Mouse (Mus musculus) limb, embryonic 11.5 days (tissue): Measurements from ENCODE around the gene Glmn. TPM values are rescaled to one million over a fixed set of nuclear protein-coding genes. Genes with fewer than 3 reads are reported as not detected.

Experiments used
- ATAC-seq: fragments of 200-750 bp; cut with Nextera tagmentation; 2 replicates; pipeline ENCODE4 v1.8.0; 2017; ENCODE audit warnings: low read depth; ENCODE audit not compliant: insufficient number of reproducible peaks, low FRiP score, low TSS enrichment
- DNase-seq: peaks from one replicate; pipeline ENCODE4 v3.0.0-alpha.2; 2015; ENCODE audit warnings: low spot score
- H3K27ac ChIP-seq: fragments of 300-500 bp; sonication (generic); replicated peaks from 2 replicates; pipeline ENCODE4 v1.5.1; 2014; ENCODE audit warnings: low read depth, mild to moderate bottlenecking, low read length
- H3K27me3 ChIP-seq: fragments of 300-500 bp; sonication (generic); 2 replicates; pipeline ENCODE4 v1.6.1; 2014; ENCODE audit warnings: mild to moderate bottlenecking, low read length, mixed read lengths; ENCODE audit not compliant: control insufficient read depth, insufficient read depth
- H3K36me3 ChIP-seq: fragments of 300-500 bp; sonication (generic); 2 replicates; pipeline ENCODE4 v1.6.1; 2014; ENCODE audit warnings: mild to moderate bottlenecking, low read length, moderate library complexity, mixed read lengths; ENCODE audit not compliant: control insufficient read depth, insufficient read depth
- H3K4me1 ChIP-seq: fragments of 300-500 bp; sonication (generic); 2 replicates; pipeline ENCODE4 v1.6.1; 2014; ENCODE audit warnings: low read length, mixed read lengths; ENCODE audit not compliant: control insufficient read depth, insufficient read depth
- H3K4me2 ChIP-seq: fragments of 300-500 bp; sonication (generic); 2 replicates; pipeline ENCODE4 v1.6.1; 2014; ENCODE audit warnings: low read depth, mild to moderate bottlenecking, moderate library complexity; ENCODE audit not compliant: severe bottlenecking
- H3K4me3 ChIP-seq: fragments of 300-500 bp; sonication (generic); 2 replicates; pipeline ENCODE4 v1.5.1; 2014; ENCODE audit warnings: low read depth, low read length
- H3K9ac ChIP-seq: fragments of 300-500 bp; sonication (generic); 2 replicates; pipeline ENCODE4 v1.6.1; 2014; ENCODE audit warnings: mild to moderate bottlenecking, low read length
- H3K9me3 ChIP-seq: fragments of 300-500 bp; sonication (generic); 2 replicates; pipeline ENCODE4 v1.6.1; 2016; ENCODE audit warnings: low read length; ENCODE audit not compliant: control insufficient read depth
- WGBS: fragments of 180-500 bp; shearing (Covaris S2); extraction: QIAGEN DNeasy Blood & Tissue Kit; methylation state at CpG from one replicate; pipeline ENCODE4 v1.1.7; 2014; 5-methylcytosine and 5-hydroxymethylcytosine counted together
- polyA plus RNA-seq: library from polyadenylated mRNA; unstranded; fragments of >200 nt; fragmentation: Nextera tagmentation; extraction: Ambion mirVana; gene quantifications from 2 replicates; pipeline ENCODE4 v1.2.1, GENCODE M21; 2014

Glmn gene
- polyA plus RNA-seq, 1 experiment from 2014 or later, result 42.5 TPM

DNA sequence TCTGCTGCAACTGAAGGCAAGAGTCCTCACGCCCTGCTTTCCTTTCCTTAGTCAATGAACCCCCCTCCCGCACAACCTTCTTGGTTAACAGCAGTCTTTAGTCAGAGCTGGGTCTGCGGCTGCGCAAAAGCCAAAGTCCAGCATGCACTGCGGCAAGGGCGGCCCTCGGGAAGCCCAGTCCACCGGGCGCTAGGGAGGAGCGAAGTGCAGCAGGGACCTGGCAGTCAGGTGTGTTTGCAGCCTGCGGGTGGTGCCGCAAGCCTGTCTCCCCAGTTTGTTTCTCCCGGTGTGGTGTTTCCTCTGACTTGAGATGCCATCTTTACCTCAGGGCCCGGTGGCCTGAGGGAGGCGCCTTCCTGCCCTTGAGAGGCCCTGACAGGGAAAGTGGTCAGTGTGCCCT lies 63.1 kb downstream of the Glmn start, which contains the start of gene 1700028K03Rik:
Gene 1700028K03Rik (plus strand): TSS at position 129 of the 400 bp plus-strand sequence.
- WGBS, result 73% methylated on average over 15 of the region's 15 CpGs

GRCm38 (mm10) chr5:107533590-107533989 lies 64.1 kb downstream of the Glmn start:
- ATAC-seq, result no peak

More for the DNA sequence above, 63.1 kb downstream of the Glmn start, which contains the start of gene 1700028K03Rik:
- Histone ChIP-seq H3K9ac (no peak within 1 kb of the TSS), H3K4me2 (no peak within 1 kb of the TSS), H3K4me3 (no peak within 1 kb of the TSS), H3K36me3 (no peaks in the 10 kb centered on the region), H3K4me1 (no peaks in the 10 kb centered on the region), H3K27me3 (no peaks in the 10 kb centered on the region), H3K9me3 (no peaks in the 10 kb centered on the region), H3K27ac (no peak within 1 kb of the TSS)
- ATAC-seq (no peak), DNase-seq (no peak)

DNA sequence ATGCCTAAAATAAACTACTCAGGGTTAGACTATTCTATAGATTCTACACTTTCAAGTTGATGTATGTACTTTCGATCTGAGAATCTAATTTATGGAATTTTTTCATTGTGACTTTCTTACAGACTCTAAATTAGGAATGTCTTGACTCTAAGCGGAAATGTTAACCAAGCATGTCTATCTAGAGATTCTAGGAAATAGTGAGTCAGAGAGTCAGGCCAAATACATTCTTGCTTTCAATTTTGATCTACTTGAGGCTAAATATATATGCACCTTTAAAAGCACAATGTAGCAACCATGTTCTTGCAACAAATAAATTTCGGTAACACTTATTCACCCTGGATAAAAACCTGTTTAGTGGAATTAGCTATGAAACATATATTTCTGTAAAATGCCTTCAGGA lies 68.8 kb downstream of the Glmn start:
- no peaks in the 10 kb centered on the region for H3K27me3 ChIP-seq
- ATAC-seq, result no peak

More at GRCm38 (mm10) chr5:107533590-107533989, 64.1 kb downstream of the Glmn start:
- H3K4me2 ChIP-seq, result no peak overlapping the region
- no peak overlapping the region for H3K9ac ChIP-seq
- H3K9me3 ChIP-seq, result no peaks in the 10 kb centered on the region
- H3K27me3 ChIP-seq, result no peaks in the 10 kb centered on the region
- DNase-seq, result no peak
- WGBS, result 74% methylated on average over 2 of the region's 2 CpGs
- H3K4me1 ChIP-seq, result no peaks in the 10 kb centered on the region
- no peaks in the 10 kb centered on the region for H3K36me3 ChIP-seq
- H3K4me3 ChIP-seq, result no peak overlapping the region
- H3K27ac ChIP-seq, result no peak overlapping the region

DNA sequence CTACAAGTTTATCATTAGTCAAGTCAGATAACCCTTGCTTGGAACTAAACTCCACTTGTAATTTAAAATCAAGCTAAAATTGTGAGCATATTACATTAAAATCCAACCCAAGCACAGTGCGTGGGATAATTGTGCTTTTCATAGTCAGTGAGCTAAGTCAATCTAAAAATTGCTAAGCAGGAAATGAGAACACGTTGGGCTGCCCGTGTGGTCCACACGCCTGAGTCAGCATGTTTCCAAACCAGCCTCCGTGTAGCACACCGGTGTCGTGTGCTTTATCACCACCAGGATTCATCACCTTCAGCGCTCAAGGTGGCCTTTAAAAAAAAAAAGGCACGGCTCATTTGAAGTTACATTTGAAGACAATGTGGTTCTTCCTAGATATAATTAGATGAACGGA lies 73.4 kb downstream of the Glmn start:
- H3K4me2 ChIP-seq, result no peak overlapping the region
- no peak overlapping the region for H3K4me3 ChIP-seq
- no peak overlapping the region for H3K9ac ChIP-seq
- no peaks in the 10 kb centered on the region for H3K4me1 ChIP-seq
- no peaks in the 10 kb centered on the region for H3K27me3 ChIP-seq
- 84% methylated on average over 10 of the region's 10 CpGs for WGBS
- DNase-seq (no peak), ATAC-seq (no peak)
- H3K27ac ChIP-seq, result no peak overlapping the region
- no peaks in the 10 kb centered on the region for H3K9me3 ChIP-seq
- no peaks in the 10 kb centered on the region for H3K36me3 ChIP-seq

More for the DNA sequence above, 68.8 kb downstream of the Glmn start:
- WGBS, result 94% methylated on average over 3 of the region's 3 CpGs
- no peak for DNase-seq
- H3K4me1 ChIP-seq, result no peaks in the 10 kb centered on the region
- no peak overlapping the region for H3K27ac ChIP-seq
- no peak overlapping the region for H3K4me2 ChIP-seq
- H3K4me3 ChIP-seq, result no peak overlapping the region
- no peak overlapping the region for H3K9ac ChIP-seq
- no peaks in the 10 kb centered on the region for H3K9me3 ChIP-seq
- no peaks in the 10 kb centered on the region for H3K36me3 ChIP-seq

GRCm38 (mm10) chr5:107521897-107522296 lies 75.8 kb downstream of the Glmn start:
- 82% methylated on average over 7 of the region's 7 CpGs for WGBS
- Histone ChIP-seq H3K27me3 (no peaks in the 10 kb centered on the region), H3K27ac (no peak overlapping the region), H3K36me3 (no peaks in the 10 kb centered on the region), H3K9me3 (no peaks in the 10 kb centered on the region), H3K4me2 (no peak overlapping the region), H3K9ac (no peak overlapping the region), H3K4me3 (no peak overlapping the region), H3K4me1 (no peaks in the 10 kb centered on the region)
- DNase-seq, result no peak
- ATAC-seq, result no peak

- Histone ChIP-seq H3K27me3 (no peaks in the 10 kb centered on the region), H3K4me1 (no peaks in the 10 kb centered on the region), H3K4me2 (no peak overlapping the region), H3K4me3 (no peak overlapping the region), H3K9ac (no peak overlapping the region), H3K9me3 (no peaks in the 10 kb centered on the region), H3K27ac (no peak overlapping the region), H3K36me3 (no peaks in the 10 kb centered on the region)
- ATAC-seq (no peak), DNase-seq (no peak)
- WGBS, result 95% methylated on average over 6 of the region's 6 CpGs
These were observed 76.3 kb downstream of the Glmn start for GRCm38 (mm10) chr5:107521386-107521785.

- Histone ChIP-seq H3K9me3 (no peaks in the 10 kb centered on the region), H3K36me3 (no peaks in the 10 kb centered on the region), H3K27me3 (no peaks in the 10 kb centered on the region), H3K27ac (no peak overlapping the region), H3K9ac (no peak overlapping the region), H3K4me3 (no peak overlapping the region), H3K4me1 (no peaks in the 10 kb centered on the region), H3K4me2 (no peak overlapping the region)
- DNase-seq (no peak), ATAC-seq (no peak)
- 94% methylated on average over 4 of the region's 4 CpGs for WGBS
These were observed 79.1 kb downstream of the Glmn start for GRCm38 (mm10) chr5:107518602-107519001.

DNA sequence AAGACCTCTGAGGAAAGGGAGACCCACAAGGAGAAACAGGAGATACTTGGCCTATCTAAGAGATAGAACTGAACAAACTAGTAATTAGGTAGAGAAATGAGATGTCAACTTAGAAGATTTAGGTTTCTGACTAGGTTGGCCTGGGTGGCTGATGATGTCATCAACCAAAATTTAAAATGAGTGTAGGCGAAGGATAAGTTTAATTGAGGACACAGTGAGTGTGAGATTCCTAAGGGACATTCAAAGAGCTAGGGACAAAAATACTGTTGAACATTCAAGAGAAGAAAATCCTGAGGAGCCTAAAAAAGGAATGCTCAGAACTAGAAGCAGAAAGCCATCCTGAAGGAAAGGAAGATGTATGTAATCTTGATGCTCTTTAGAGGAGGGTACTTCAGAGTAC lies 81.6 kb downstream of the Glmn start:
- WGBS, result 93% methylated on average over 1 of the region's 1 CpGs
- ATAC-seq (no peak), DNase-seq (no peak)

GRCm38 (mm10) chr5:107515453-107515852 lies 82.2 kb downstream of the Glmn start:
- H3K27me3 ChIP-seq, result no peaks in the 10 kb centered on the region
- H3K4me3 ChIP-seq, result no peak overlapping the region
- no peak overlapping the region for H3K4me2 ChIP-seq
- no peak overlapping the region for H3K27ac ChIP-seq
- H3K9me3 ChIP-seq, result no peaks in the 10 kb centered on the region
- ATAC-seq, result no peak
- DNase-seq, result no peak
- 100% methylated on average over 3 of the region's 3 CpGs for WGBS
- H3K36me3 ChIP-seq, result no peaks in the 10 kb centered on the region
- no peak overlapping the region for H3K9ac ChIP-seq
- H3K4me1 ChIP-seq, result no peaks in the 10 kb centered on the region

More for the DNA sequence above, 81.6 kb downstream of the Glmn start:
- H3K27ac ChIP-seq, result no peak overlapping the region
- no peak overlapping the region for H3K4me2 ChIP-seq
- no peak overlapping the region for H3K4me3 ChIP-seq
- no peaks in the 10 kb centered on the region for H3K4me1 ChIP-seq
- H3K27me3 ChIP-seq, result no peaks in the 10 kb centered on the region
- no peak overlapping the region for H3K9ac ChIP-seq
- no peaks in the 10 kb centered on the region for H3K36me3 ChIP-seq
- H3K9me3 ChIP-seq, result no peaks in the 10 kb centered on the region
